Mouse (Mus musculus): ENCODE results near the gene Hyal1. TPM values are rescaled to one million over a fixed set of nuclear protein-coding genes. Genes with fewer than 3 reads are reported as not detected.
"Not testable (repeated sequence)": the region's sequence is repeated elsewhere in the genome, so short reads cannot be mapped to it uniquely, and the experiment has no call there.

Hyal1 gene
- polyA plus RNA-seq, 1 experiment = 8.3 TPM

GRCm38 (mm10) chr9:107553541-107554318, 23.0 kb upstream of the Hyal1 start:
- H3K36me3 ChIP-seq (ENCODE audit: control insufficient read depth, insufficient read depth, low read length) = peaks cover 17% of the 10 kb centered on the region
- peak overlapping the region; percentile 75 for H3K27ac ChIP-seq (ENCODE audit: control insufficient read depth, insufficient read depth, low read length)
- no peaks in the 10 kb centered on the region for H3K27me3 ChIP-seq (ENCODE audit: control insufficient read depth, insufficient read depth, low read length)
- H3K4me1 ChIP-seq (replicated peaks; ENCODE audit: control insufficient read depth, insufficient read depth, low read length) = peaks cover 49% of the 10 kb centered on the region
- DNase-seq = peak; percentile 59
- TF ChIP-seq POLR2A (IDR thresholded peaks at IDR 0.05; ENCODE audit: control insufficient read depth, extremely low read depth, insufficient read depth, low read length, poor library complexity) (no peak), CTCF (IDR thresholded peaks at IDR 0.05; ENCODE audit: borderline replicate concordance, control insufficient read depth, extremely low read depth, insufficient read depth, low read length, poor library complexity) (0 out of 2 replicates have a peak, but pooled peaks have one; percentile 13)
- WGBS = 4% methylated on average over 37 of the region's 37 CpGs
- peak overlapping the region; percentile 71 for H3K4me3 ChIP-seq (ENCODE audit: control insufficient read depth, insufficient read depth, low read length)

- peak; percentile 94 for DNase-seq
- H3K4me3 ChIP-seq (ENCODE audit: control insufficient read depth, insufficient read depth, low read length) = peak overlapping the region; percentile 73
- H3K4me1 ChIP-seq (replicated peaks; ENCODE audit: control insufficient read depth, insufficient read depth, low read length) = peaks cover 49% of the 10 kb centered on the region
These were observed 22.4 kb upstream of the Hyal1 start for GRCm38 (mm10) chr9:107554319-107554825.

GRCm38 (mm10) chr9:107555031-107555457, 21.7 kb upstream of the Hyal1 start:
- H3K4me3 ChIP-seq (ENCODE audit: control insufficient read depth, insufficient read depth, low read length) = peak overlapping the region; percentile 73
- peak overlapping the region; percentile 66 for H3K27ac ChIP-seq (ENCODE audit: control insufficient read depth, insufficient read depth, low read length)
- TF ChIP-seq POLR2A (IDR thresholded peaks at IDR 0.05; ENCODE audit: control insufficient read depth, extremely low read depth, insufficient read depth, low read length, poor library complexity) = no peak
- TF ChIP-seq CTCF (IDR thresholded peaks at IDR 0.05; ENCODE audit: borderline replicate concordance, control insufficient read depth, extremely low read depth, insufficient read depth, low read length, poor library complexity) = no peak
- H3K36me3 ChIP-seq (ENCODE audit: control insufficient read depth, insufficient read depth, low read length) = peaks cover 28% of the 10 kb centered on the region
- WGBS = under 1% methylated on average over 23 of the region's 23 CpGs
- H3K27me3 ChIP-seq (ENCODE audit: control insufficient read depth, insufficient read depth, low read length) = no peaks in the 10 kb centered on the region
- H3K4me1 ChIP-seq (replicated peaks; ENCODE audit: control insufficient read depth, insufficient read depth, low read length) = peaks cover 49% of the 10 kb centered on the region
- no peak for DNase-seq

More at GRCm38 (mm10) chr9:107554319-107554825, 22.4 kb upstream of the Hyal1 start:
- Histone ChIP-seq H3K36me3 (ENCODE audit: control insufficient read depth, insufficient read depth, low read length) (peaks cover 23% of the 10 kb centered on the region), H3K27me3 (ENCODE audit: control insufficient read depth, insufficient read depth, low read length) (no peaks in the 10 kb centered on the region), H3K27ac (ENCODE audit: control insufficient read depth, insufficient read depth, low read length) (peak overlapping the region; percentile 75)
- WGBS = under 1% methylated on average over 53 of the region's 53 CpGs
- peak; percentile 90 for TF ChIP-seq POLR2A (IDR thresholded peaks at IDR 0.05; ENCODE audit: control insufficient read depth, extremely low read depth, insufficient read depth, low read length, poor library complexity)
- TF ChIP-seq CTCF (IDR thresholded peaks at IDR 0.05; ENCODE audit: borderline replicate concordance, control insufficient read depth, extremely low read depth, insufficient read depth, low read length, poor library complexity) = peak; percentile 34; the same call in 1 of the 2 replicates

GRCm38 (mm10) chr9:107555701-107556100, 21.0 kb upstream of the Hyal1 start:
- Histone ChIP-seq H3K27ac (ENCODE audit: control insufficient read depth, insufficient read depth, low read length) (no peak overlapping the region; the same call in 1 of the 2 replicates), H3K4me1 (replicated peaks; ENCODE audit: control insufficient read depth, insufficient read depth, low read length) (peaks cover 42% of the 10 kb centered on the region), H3K36me3 (ENCODE audit: control insufficient read depth, insufficient read depth, low read length) (peaks cover 31% of the 10 kb centered on the region), H3K4me3 (ENCODE audit: control insufficient read depth, insufficient read depth, low read length) (peak overlapping the region; percentile 73), H3K27me3 (ENCODE audit: control insufficient read depth, insufficient read depth, low read length) (no peaks in the 10 kb centered on the region)
- 49% methylated on average over 2 of the region's 2 CpGs for WGBS
- TF ChIP-seq CTCF (IDR thresholded peaks at IDR 0.05; ENCODE audit: borderline replicate concordance, control insufficient read depth, extremely low read depth, insufficient read depth, low read length, poor library complexity) (no peak), POLR2A (IDR thresholded peaks at IDR 0.05; ENCODE audit: control insufficient read depth, extremely low read depth, insufficient read depth, low read length, poor library complexity) (no peak)
- no peak for DNase-seq

GRCm38 (mm10) chr9:107556346-107556745, 20.4 kb upstream of the Hyal1 start:
- H3K27me3 ChIP-seq (ENCODE audit: control insufficient read depth, insufficient read depth, low read length) = no peaks in the 10 kb centered on the region
- WGBS = 43% methylated on average over 3 of the region's 3 CpGs
- DNase-seq = no peak
- no peak overlapping the region for H3K27ac ChIP-seq (ENCODE audit: control insufficient read depth, insufficient read depth, low read length)
- peaks cover 37% of the 10 kb centered on the region for H3K36me3 ChIP-seq (ENCODE audit: control insufficient read depth, insufficient read depth, low read length)
- peaks cover 36% of the 10 kb centered on the region for H3K4me1 ChIP-seq (replicated peaks; ENCODE audit: control insufficient read depth, insufficient read depth, low read length)
- TF ChIP-seq POLR2A (IDR thresholded peaks at IDR 0.05; ENCODE audit: control insufficient read depth, extremely low read depth, insufficient read depth, low read length, poor library complexity) = no peak
- TF ChIP-seq CTCF (IDR thresholded peaks at IDR 0.05; ENCODE audit: borderline replicate concordance, control insufficient read depth, extremely low read depth, insufficient read depth, low read length, poor library complexity) = no peak
- no peak overlapping the region for H3K4me3 ChIP-seq (ENCODE audit: control insufficient read depth, insufficient read depth, low read length)

- peak within 1 kb of the TSS; percentile 35; the same call in 1 of the 2 replicates for H3K27ac ChIP-seq (ENCODE audit: control insufficient read depth, insufficient read depth, low read length)
- peaks cover 33% of the 10 kb centered on the region for H3K36me3 ChIP-seq (ENCODE audit: control insufficient read depth, insufficient read depth, low read length)
- TF ChIP-seq CTCF (IDR thresholded peaks at IDR 0.05; ENCODE audit: borderline replicate concordance, control insufficient read depth, extremely low read depth, insufficient read depth, low read length, poor library complexity) = peak; percentile 57; the same call in 1 of the 2 replicates
- TF ChIP-seq POLR2A (IDR thresholded peaks at IDR 0.05; ENCODE audit: control insufficient read depth, extremely low read depth, insufficient read depth, low read length, poor library complexity) = peak; percentile 73
- peaks cover 18% of the 10 kb centered on the region for H3K4me1 ChIP-seq (replicated peaks; ENCODE audit: control insufficient read depth, insufficient read depth, low read length)
- peak; percentile 92 for DNase-seq
- H3K27me3 ChIP-seq (ENCODE audit: control insufficient read depth, insufficient read depth, low read length) = no peaks in the 10 kb centered on the region
- under 1% methylated on average over 46 of the region's 46 CpGs for WGBS
- peak within 1 kb of the TSS; percentile 57 for H3K4me3 ChIP-seq (ENCODE audit: control insufficient read depth, insufficient read depth, low read length)
These were observed 13.6 kb upstream of the Hyal1 start, which contains the start of gene Tusc2 for GRCm38 (mm10) chr9:107563029-107563581. TSS of gene Tusc2 (plus strand) at chr9:107563255.

GRCm38 (mm10) chr9:107565556-107565955, 11.2 kb upstream of the Hyal1 start:
- WGBS = 55% methylated on average over 5 of the region's 5 CpGs
- not testable (repeated sequence) for H3K27ac ChIP-seq (ENCODE audit: control insufficient read depth, insufficient read depth, low read length); H3K4me3 ChIP-seq (ENCODE audit: control insufficient read depth, insufficient read depth, low read length); H3K27me3 ChIP-seq (ENCODE audit: control insufficient read depth, insufficient read depth, low read length); DNase-seq
- Histone ChIP-seq H3K36me3 (ENCODE audit: control insufficient read depth, insufficient read depth, low read length) (peaks cover 14% of the 10 kb centered on the region), H3K4me1 (replicated peaks; ENCODE audit: control insufficient read depth, insufficient read depth, low read length) (peaks cover 34% of the 10 kb centered on the region)

Measured in thymus, adult 2 months (tissue).